Mouse (Mus musculus) spleen, adult 2 months (tissue): ENCODE data around the gene Als2cl. TPM values are rescaled to one million over a fixed set of nuclear protein-coding genes. Genes with fewer than 3 reads are reported as not detected.

Experiments used
- DNase-seq, 2 experiments: peaks; one replicate each; pipeline versions ENCODE4 v3.0.0 to v3.0.0-alpha.2; 2012 to 2021; ENCODE audit warnings: low spot score in 2 of 2, low read depth in 1 of 2
- H3K27ac ChIP-seq: fragments of 200-500 bp; 2 replicates; pipeline ENCODE4 v1.5.1; 2012; ENCODE audit warnings: low read length, inconsistent platforms; ENCODE audit not compliant: insufficient read depth
- H3K27me3 ChIP-seq: fragments of 200-500 bp; 2 replicates; pipeline ENCODE4 v1.6.1; 2012; ENCODE audit warnings: mild to moderate bottlenecking, moderate library complexity, low read length, inconsistent platforms; ENCODE audit not compliant: control insufficient read depth, insufficient read depth
- H3K36me3 ChIP-seq: fragments of 200-500 bp; 2 replicates; pipeline ENCODE4 v1.6.1; 2012; ENCODE audit warnings: mild to moderate bottlenecking, low read length, inconsistent platforms; ENCODE audit not compliant: control insufficient read depth, insufficient read depth
- H3K4me1 ChIP-seq: fragments of 200-500 bp; 2 replicates; pipeline ENCODE4 v1.6.1; 2011; ENCODE audit warnings: inconsistent platforms; ENCODE audit not compliant: control insufficient read depth, insufficient read depth, insufficient read length
- H3K4me3 ChIP-seq: fragments of 200-500 bp; 2 replicates; pipeline ENCODE4 v1.5.1; 2011; ENCODE audit warnings: mild to moderate bottlenecking, inconsistent platforms; ENCODE audit not compliant: insufficient read depth, insufficient read length; ENCODE audit errors: extremely low read depth
- CTCF ChIP-seq: fragments of 200-500 bp; IDR thresholded peaks from 2 replicates; pipeline ENCODE4 v1.5.1; 2011; ENCODE audit warnings: mild to moderate bottlenecking, inconsistent platforms; ENCODE audit not compliant: insufficient read depth, insufficient read length, insufficient replicate concordance; ENCODE audit errors: extremely low read depth
- POLR2A ChIP-seq: fragments of 200-500 bp; IDR thresholded peaks from 2 replicates; pipeline ENCODE4 v1.6.1; 2011; ENCODE audit warnings: low read depth, low read length, inconsistent platforms
- WGBS: fragments of 180-500 bp; shearing (Covaris S2); methylation state at CpG from one replicate; pipeline ENCODE4 v1.1.7; 2018; 5-methylcytosine and 5-hydroxymethylcytosine counted together
- polyA plus RNA-seq: library from polyadenylated mRNA; depleted of rRNA; stranded (reverse); fragments of >200 nt; gene quantifications from 2 replicates; pipeline ENCODE4 v1.2.3, GENCODE M21; 2012

The Als2cl gene
- polyA plus RNA-seq, 1 experiment: 64.3 TPM

- WGBS: 89% methylated on average over 6 of the region's 6 CpGs
- H3K27ac ChIP-seq: no peak overlapping the region
- DNase-seq: no peak
- TF ChIP-seq CTCF (no peak), POLR2A (no peak)
- H3K4me1 ChIP-seq: 0 out of 2 replicates have a peak, but pooled peaks cover 2% of the 10 kb centered on the region
- H3K36me3 ChIP-seq: no peaks in the 10 kb centered on the region
- H3K27me3 ChIP-seq: no peaks in the 10 kb centered on the region
- no peak overlapping the region for H3K4me3 ChIP-seq
These were observed 21.5 kb downstream of the Als2cl start for GRCm38 (mm10) chr9:110901204-110901603.

- no peaks in the 10 kb centered on the region for H3K27me3 ChIP-seq
- 0 out of 2 replicates have a peak, but pooled peaks cover 2% of the 10 kb centered on the region for H3K4me1 ChIP-seq
- 92% methylated on average over 4 of the region's 4 CpGs for WGBS
- no peak for TF ChIP-seq POLR2A
- TF ChIP-seq CTCF: no peak
- H3K27ac ChIP-seq: no peak overlapping the region
- no peak for DNase-seq
- no peaks in the 10 kb centered on the region for H3K36me3 ChIP-seq
- H3K4me3 ChIP-seq: no peak overlapping the region
These were observed 22.6 kb downstream of the Als2cl start for GRCm38 (mm10) chr9:110902271-110902670.

GRCm38 (mm10) chr9:110907201-110907837, 27.6 kb downstream of the Als2cl start:
- Histone ChIP-seq H3K4me3 (no peak overlapping the region), H3K27ac (peak overlapping the region; percentile 93), H3K27me3 (no peaks in the 10 kb centered on the region), H3K4me1 (peaks cover 13% of the 10 kb centered on the region; the same call in 1 of the 2 replicates), H3K36me3 (no peaks in the 10 kb centered on the region)
- no peak; the same call in 1 of the 2 replicates for TF ChIP-seq POLR2A
- TF ChIP-seq CTCF: no peak
- DNase-seq: peak in 1 of 2 experiments; percentile 68
- 75% methylated on average over 11 of the region's 11 CpGs for WGBS

GRCm38 (mm10) chr9:110907838-110908630, 28.4 kb downstream of the Als2cl start:
- Histone ChIP-seq H3K4me3 (no peak overlapping the region), H3K36me3 (no peaks in the 10 kb centered on the region), H3K27me3 (no peaks in the 10 kb centered on the region), H3K27ac (peak overlapping the region; percentile 93), H3K4me1 (peaks cover 13% of the 10 kb centered on the region; the same call in 1 of the 2 replicates)
- TF ChIP-seq POLR2A (no peak), CTCF (no peak)
- WGBS: 79% methylated on average over 4 of the region's 4 CpGs
- no peak for DNase-seq

- WGBS: 84% methylated on average over 3 of the region's 3 CpGs
- no peak overlapping the region for H3K4me3 ChIP-seq
- TF ChIP-seq POLR2A (no peak), CTCF (no peak)
- peak overlapping the region; percentile 93 for H3K27ac ChIP-seq
- H3K27me3 ChIP-seq: no peaks in the 10 kb centered on the region
- H3K36me3 ChIP-seq: no peaks in the 10 kb centered on the region
- peaks cover 11% of the 10 kb centered on the region; the same call in 1 of the 2 replicates for H3K4me1 ChIP-seq
- DNase-seq: no peak
These were observed 29.0 kb downstream of the Als2cl start for GRCm38 (mm10) chr9:110908631-110909016.

- WGBS: 39% methylated on average over 6 of the region's 6 CpGs
- Histone ChIP-seq H3K27me3 (no peaks in the 10 kb centered on the region), H3K4me1 (peaks cover 11% of the 10 kb centered on the region; the same call in 1 of the 2 replicates), H3K4me3 (no peak overlapping the region), H3K36me3 (no peaks in the 10 kb centered on the region), H3K27ac (peak overlapping the region; percentile 93)
- TF ChIP-seq POLR2A: no peak
- no peak for TF ChIP-seq CTCF
- DNase-seq: no peak
These were observed 29.8 kb downstream of the Als2cl start for GRCm38 (mm10) chr9:110909371-110909967.
